Mouse (Mus musculus) NIH3T3 (cell line): ENCODE measurements around the gene Gfpt1.

Experiments used
- DNase-seq: peaks from one replicate; pipeline ENCODE4 v3.0.0-alpha.2; 2012; ENCODE audit warnings: low read depth

Gene Gfpt1

DNA sequence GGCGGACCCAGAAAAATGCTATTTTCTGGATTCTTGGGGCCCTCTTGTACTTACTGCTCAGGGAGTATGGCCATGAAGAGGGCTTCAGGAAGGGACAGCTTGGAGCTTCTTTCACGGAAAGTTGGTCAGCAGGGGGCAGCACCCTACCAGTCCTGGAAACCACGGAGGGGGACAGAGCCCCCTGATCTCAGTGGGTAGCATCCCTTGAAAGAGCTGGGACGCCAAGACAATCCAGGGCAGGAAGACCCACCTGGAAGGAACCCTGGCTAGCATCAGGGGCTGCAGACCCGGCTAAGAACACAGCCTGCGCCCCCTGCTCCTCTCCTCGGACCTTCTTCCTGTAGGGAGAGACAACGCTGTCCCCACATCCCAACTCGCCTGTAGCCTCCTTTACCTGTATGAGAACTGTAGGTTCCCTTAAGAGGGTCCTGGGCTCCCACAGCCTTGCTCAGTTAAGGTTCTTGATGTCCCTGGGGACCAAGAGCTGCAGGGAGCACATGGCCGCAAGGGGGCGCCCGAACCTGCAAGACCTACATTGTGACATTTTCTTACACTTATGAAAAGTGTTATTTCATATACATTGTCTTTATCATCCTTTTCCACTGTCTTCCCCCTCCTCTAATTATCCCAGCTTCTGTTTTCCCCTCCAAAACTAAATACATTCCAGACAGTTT lies 58.8 kb downstream of the Gfpt1 start:
- DNase-seq: peak; percentile 97

DNA sequence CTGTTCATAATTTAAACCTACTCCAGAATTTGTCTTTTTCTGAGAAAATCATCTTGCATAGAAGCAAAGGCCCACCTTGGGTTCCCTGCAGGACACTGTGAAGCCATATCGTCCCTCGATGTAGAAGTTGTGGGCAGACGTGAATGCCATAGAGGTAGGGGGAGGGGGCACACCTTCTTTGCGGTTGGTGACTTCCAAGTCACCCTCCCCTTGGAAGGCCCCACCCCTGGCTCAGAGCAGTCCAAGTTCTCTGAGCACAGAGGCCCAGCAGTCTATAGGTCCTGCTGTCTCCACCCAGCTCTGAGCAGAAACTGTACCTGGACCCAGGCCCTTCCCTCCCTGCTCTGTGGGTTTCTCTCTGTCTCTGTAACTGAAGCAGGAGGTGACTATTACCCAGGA lies 59.3 kb downstream of the Gfpt1 start:
- DNase-seq: peak; percentile 36

DNA sequence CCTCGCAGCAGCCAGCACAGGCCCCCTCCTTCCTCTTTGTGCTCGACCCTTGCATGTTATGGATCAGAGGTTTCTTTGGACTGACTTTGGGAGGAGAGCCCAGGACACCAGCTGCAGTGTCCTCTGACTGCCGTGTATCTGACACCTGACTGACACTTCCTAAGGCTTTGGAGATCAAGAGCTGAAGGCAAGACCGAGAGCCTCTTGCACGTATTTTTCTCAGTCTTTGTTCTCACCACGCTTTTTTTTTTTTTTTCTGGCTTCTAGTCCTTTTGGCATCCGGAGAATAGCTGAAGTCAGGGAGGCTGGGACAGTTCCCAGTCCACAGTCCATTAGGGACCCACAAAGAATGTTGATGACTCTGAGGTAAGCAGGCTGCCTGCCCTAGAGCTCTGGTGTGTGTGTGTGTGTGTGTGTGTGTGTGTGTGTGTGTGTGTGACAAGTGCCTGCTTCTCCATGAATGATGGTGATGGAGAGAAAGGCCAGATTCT lies 59.8 kb downstream of the Gfpt1 start:
- DNase-seq: peak; percentile 68

DNA sequence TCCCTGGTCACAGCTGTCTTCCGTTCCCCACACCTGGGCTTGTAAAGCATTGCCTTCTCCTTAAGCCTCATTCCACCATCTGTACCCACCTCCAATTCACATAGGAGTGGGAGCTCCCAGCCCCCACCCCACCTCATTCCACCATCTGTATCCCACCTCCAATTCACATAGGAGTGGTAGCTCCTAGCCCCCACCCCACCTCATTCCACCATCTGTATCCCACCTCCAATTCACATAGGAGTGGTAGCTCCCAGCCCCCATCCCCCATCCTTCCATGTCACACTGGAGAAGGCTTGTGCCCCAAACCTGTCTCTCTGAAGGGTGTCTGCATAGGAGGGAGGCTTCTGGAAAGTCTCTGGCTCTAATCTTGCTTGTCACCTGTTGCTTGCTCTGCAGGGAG lies 60.7 kb downstream of the Gfpt1 start:
- DNase-seq: no peak

DNA sequence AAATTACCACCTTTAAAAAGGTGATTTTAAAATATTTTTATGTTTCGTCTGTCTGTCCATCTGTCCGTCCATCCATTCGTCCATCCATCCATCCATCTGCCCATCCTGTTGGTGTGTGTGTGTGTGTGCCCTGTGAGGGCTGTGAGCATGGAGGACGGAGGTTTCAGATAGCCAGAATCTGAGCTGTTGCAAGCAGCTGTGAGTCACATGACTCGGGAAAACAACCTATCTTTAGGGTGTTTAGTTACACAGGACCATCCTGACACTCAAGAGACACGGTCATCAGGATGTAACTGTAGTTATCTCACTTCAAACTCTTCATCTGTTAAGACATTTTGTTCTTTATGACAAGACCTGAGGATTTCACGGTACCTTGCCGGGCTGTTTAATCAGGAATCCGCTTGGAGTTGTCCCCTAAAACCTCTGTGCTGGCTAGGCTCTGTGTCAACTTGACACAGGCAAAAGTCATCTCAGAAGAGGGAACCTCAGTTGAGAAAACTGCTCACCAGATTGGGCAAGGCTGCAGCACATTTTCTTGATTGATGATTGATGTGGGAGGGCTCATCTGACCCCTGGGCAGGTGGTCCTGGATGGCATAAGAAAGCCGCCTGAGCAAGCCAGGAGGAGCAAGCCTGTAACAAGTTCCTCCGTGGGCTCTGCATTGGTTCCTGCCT lies 61.6 kb downstream of the Gfpt1 start, which contains the start of gene D6Ertd527e:
TSS of gene D6Ertd527e (plus strand) at position 624 of the 674 bp plus-strand sequence.
- DNase-seq: no peak

DNA sequence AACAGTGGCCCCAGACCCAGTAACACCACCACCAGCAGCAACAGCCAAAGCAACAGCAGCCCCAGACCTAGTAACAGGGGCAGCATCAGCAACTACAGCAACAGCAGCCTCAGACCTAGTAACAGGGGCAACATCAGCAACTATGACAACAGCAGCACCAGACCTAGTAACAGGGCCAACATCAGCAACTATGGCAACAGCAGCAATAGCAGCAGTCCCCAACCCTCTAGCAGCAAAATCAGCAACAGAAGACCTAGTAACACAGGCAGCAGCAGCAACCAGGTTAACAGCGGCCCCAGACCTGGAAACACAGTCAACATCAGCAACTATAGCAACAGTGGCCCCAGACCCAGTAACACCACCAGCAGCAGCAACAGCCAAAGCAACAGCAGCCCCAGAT lies 68.8 kb downstream of the Gfpt1 start:
- no peak for DNase-seq

DNA sequence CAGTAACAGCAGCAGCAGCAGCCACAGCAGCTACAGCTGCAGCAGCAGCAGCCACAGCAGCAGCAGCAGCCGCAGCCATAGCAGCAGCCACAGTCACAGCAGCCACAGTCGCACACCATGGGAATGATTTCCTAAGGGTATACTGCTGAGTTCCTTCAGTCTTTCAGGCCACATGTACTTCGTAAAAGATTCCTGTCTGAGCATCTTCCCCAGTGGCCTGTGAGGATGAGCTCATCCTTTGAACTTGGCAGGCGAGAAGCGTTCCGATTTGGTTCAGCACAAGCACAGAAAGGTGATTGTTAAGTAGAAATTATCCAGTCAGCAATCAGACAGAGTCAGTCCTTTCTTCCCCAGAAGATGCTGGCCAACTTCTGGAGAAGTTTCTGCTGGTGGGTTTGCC lies 69.5 kb downstream of the Gfpt1 start:
- peak; percentile 39 for DNase-seq

DNA sequence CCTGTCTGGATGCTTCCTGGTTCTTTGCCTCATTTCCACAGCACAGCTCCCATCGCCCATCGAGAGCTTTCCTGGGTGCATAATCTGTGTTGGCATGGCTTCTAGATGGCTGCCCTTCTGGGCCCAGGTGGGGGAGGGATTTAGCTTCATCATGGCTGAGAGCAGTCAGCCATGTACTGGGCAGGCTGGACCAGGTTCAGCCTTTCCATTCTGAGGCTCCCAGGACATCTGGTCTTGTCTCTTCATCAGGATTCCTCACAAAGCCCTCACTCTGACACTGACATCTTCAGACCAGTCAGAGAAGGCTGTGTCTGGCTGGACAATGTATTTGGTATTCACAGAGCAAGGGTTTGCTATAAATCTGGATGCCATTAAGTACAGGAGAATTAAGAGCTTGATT lies 73.3 kb downstream of the Gfpt1 start:
- no peak for DNase-seq

DNA sequence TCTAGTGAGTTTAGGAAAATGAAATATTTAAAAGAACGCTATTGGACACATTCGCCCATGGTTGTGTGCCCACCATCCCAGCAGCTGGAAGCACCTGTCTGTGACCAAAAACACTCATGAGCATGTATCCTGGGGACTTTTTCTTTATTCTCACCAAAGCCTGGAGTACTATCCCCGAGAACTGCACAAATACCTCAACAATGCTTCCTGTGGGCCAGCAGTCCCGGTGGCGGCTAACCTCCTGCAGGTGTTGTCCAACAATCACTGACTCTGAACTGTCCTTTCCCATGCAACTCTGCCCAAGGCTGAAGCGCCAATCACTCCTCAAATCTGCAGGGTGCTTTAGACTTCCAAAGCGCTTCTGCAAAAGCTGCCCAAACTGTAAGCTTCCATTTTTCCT lies 74.0 kb downstream of the Gfpt1 start:
- DNase-seq: no peak

DNA sequence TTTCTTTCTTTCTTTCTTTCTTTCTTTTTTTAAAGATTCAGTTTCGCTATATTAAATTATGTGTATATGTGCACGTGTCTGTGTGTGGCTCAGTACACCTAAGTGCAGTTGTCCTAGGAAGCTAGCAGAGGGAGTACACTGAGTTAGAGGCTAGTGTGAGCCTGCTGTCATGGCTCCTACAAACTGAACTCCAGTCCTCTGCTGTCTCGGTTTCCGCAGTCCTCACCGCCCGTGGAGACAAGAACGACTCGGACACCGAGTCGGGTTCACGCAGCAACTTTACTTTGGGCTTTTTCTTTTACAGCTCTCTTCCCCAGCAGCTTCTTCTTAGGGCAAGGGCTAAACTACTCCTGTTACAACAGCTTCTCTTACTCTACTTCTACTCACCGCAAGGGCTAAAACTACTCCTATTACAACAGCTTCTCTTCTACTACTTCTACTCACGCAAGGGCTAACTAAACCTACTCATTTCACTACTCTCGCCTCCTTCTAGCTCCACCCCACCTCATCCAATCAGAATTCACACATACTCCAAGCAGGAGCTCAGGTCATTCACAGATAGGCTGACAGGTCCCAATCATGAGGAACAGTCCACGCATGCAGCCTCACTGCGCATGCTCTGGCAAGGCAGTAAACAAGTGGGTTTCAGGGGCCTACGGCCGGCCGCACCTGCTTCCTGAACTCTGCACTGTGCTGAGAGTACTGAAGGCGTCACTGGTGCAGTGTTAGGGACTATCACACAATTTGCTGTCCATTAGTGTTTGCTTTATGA lies 76.6 kb downstream of the Gfpt1 start:
- no peak for DNase-seq

DNA sequence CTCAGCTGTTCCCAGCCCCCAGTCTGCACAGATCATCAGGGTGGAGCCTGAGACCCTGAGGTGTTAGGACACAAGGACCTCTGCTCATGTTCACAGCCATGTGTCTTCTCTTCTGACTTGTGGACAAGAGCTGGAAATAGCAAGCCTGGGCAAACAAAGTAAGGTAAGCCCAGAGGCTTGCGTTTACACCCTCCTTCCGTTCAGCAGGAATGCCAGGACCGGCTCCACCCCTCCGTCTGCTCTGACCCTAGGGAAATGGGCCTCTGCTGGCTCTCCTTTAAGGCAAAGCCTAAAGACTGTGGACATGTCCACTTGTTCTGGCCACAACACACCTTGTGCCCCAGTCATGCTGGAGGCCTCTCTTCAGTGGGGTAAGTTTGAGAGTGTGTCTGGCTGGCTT lies 77.3 kb downstream of the Gfpt1 start:
- no peak for DNase-seq

DNA sequence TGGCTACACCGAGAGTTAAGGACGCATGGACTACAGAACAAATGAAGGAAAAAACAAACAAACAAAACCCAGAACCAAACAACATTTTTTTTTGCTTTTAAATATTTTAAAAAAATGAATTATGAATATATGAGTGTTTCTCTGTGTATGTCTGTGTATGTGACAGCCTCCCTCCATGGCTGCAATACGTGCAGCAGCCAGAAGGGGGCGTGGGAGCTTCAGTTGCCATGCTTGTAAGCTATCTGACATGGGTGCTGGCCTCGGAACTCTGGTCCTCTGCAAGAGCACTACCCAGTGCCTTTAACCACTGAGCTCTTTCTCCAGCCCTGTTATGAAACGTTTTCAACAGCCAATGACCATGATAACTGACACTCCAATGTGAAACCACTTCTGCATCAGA lies 78.0 kb downstream of the Gfpt1 start:
- peak; percentile 39 for DNase-seq

DNA sequence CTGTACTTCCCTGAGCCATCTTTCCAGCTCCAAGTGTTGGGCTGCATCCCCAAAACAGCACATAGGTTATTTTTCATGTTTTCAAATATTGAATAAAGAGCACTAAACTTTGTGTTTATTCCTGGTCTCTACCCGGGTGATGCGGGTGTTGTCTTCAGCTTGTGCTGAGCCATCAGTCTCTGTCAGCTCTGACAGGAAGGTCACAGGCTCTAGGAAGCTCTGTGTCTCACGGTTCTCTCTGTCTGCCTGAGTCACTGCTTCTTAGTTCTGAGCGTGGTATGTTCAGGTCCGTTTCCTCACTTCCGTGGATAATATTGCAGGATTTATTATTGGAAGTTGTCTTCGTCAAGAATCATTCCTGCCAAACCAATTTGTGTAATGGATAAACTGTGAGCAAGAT lies 79.3 kb downstream of the Gfpt1 start:
- no peak for DNase-seq

DNA sequence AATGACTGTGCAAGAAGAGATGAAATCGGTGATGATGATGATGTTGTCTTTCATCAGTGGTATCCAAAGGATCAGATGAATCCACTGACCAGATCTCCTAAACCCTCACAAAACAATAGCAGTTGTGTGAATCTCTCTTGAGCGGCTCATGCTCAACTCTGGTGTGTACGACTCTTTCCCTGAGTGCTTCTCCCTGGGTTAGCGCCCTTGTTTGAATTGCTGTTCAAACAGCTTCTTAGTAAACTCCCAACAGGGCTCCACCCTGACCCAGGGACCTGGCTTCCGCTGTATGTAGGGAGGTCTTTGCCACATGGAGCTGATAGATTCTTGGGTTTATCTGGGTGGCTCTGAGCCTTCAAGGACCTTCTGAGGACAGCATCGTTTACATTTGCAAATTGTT lies 80.8 kb downstream of the Gfpt1 start:
- no peak for DNase-seq

DNA sequence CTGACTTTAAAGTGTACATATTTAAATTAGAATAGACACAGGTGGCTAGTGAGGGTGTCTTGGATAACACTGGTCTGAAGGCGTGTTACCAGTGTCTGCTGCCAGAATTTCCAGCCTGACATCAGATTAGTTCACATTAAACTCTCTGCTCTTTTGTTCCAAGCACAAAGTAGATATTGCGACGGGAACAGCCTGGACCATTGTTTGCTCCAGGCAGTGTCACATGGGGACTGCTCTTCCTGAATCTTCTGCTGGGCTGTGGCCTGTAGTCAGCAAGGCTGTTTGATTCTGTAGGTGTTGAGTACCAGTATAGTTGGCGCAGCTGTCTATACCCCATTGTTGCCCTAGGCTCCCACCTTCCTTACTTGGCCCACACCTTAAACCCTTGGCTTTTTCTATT lies 81.3 kb downstream of the Gfpt1 start:
- DNase-seq: no peak

DNA sequence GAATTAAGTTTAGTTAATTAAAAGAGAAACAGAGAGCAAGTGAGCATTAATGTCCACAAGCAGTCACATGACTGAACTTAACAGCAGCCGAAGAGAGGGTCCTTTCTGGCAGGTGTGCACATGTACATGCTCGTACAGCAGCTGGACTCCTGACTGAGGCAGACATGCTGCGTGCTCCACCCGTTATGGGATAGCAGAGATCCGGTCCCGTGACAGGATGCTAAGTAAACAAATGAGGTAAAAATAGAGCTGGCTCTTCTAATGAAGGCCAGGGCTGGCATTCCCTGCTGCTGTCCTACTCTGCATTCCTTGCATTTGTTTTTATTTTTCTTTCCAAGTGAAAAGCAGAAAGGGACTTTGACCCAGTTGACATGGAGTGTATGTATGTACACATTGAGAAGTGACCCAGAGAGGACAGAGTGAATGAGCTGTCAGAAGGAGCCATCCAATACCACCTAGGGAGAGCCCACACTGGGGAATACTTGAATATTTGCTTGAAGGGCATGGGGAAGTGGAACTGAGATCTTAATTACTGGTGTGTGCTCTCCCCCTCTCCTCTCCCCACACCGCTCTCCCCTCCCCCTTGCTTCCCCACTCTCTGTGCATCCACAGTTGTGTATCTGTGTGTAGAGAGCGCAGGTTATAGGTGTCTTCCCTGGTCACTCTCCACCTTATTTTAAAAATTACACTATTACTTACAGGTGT lies 84.6 kb downstream of the Gfpt1 start:
- DNase-seq: no peak

DNA sequence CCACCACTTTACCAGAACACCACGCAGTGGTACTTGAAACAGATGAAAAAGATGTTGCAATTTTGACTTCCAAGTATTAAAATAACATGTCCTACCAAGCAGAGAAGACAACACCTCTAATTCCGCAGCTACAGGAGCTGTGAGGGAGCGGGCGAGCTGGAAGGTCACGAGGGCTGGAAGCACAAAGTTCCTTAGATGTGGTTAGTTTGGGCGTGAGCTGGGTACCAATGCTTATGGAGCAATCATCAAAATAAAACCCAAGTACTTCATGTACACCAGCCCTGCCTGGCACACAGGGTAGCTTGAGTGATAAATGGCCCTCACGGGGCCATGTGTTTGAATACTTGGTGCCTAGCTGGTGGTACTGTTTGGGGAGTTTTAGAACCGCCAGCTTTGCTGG lies 87.2 kb downstream of the Gfpt1 start:
- DNase-seq: no peak

DNA sequence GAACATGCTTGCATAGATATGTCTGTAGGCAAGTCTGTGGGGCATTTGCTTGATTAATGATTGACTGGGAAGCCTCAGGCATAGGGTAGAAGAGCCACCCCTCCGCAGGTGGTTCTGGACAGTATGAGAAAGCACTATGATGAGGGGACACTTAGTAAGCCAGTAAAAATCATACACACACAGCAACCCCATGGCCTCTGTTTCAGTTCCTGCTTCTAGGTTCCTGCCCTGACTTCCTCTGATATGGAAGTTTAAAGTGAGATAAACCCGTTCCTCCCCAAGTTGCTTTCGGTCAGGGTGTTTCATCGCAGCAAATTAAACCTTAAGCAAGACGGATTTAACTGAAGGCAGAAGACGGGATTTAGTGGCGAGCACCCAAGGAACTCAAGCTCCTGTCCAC lies 88.0 kb downstream of the Gfpt1 start:
- DNase-seq: no peak

DNA sequence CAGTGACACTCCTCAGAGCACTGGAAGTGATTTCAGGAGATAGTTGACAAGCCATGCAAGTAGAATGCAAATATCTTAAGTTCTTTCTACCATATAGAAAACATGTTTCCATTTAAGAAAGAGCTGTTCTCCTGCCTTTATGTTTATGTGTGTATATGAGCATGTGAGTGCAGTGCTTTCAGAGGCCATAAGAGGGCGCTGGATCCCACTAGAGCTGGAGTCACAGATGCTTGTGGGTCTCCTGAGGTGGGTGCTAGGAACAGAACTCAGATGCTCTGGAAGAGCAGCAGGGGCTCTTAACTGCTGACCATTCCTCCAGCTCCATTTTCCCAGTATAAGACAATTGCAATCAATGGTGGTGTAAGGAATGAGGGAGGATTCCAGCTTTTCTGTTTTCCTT lies 88.4 kb downstream of the Gfpt1 start:
- no peak for DNase-seq

DNA sequence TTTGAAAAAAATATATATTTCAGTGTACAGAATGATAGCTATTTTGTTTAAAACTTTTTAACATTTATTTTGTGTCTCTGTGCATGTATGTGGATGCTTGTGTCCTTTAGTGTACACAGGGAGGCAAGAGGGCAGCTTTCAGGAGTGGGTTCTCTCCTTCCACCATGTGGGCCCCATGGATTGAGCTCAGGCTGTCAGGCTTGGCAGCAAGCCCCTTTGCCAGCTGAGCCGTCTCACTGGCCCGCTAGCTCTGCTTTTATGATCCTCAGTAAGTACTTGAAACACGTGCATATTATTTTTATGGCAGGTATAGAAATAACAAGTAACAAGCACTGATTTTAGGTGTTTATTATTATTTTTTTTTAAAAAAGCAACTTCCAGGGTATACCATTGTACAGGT lies 90.9 kb downstream of the Gfpt1 start:
- DNase-seq: no peak

DNA sequence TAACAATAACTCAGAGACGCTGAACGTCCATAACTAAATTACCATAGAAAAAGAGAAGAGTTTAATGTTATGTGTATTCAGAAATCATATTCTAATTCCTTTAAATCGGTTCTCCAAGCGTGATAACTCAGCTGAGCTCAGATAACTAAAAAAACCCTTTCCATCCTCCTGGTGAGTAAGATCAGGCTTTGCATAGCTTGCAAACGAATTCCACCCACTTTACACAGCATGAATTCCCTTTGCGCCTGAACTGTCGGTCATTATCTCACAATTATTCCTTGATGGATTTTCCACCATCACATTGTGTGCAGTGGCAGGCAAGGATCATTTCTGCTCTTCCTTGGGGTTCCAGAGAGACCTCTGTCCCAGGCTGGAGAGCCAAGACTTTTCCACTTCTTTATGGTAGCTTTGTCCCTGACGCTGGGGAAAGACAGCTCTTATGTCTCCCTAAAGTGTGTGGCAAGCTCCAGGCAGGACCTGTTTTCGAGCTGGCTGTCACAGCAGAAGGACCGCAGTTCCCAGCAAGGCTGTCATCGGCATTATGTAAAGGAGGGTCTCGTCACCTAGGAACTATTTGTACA lies 91.4 kb downstream of the Gfpt1 start:
- DNase-seq: no peak

DNA sequence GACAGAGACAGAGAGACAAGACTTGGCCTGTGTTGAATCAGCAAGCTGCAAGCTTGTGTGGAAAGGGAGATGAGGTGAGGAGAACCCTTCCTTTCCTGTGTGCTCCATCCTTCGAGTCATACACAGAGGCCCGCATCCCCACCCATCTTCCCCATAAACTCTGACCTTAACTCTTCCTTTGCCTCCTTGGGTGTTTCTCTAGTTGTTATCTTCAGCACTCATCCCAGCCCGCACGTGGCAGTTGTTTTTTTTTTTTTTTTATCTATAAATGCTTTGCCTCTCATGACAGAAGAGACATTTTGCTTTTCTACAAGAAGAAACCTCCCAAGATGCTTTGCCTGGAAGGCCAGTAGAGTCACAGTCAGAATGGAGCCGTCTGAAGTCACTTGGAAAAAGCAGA lies 95.8 kb downstream of the Gfpt1 start:
- no peak for DNase-seq
